Mouse (Mus musculus) heart, adult 2 months (tissue): Measurements from ENCODE around the gene Slc22a6.

Experiments used
- CTCF ChIP-seq: fragments of 200-600 bp; IDR thresholded peaks from 2 replicates; pipeline ENCODE4 v1.8.1; 2022; ENCODE audit warnings: antibody characterized with exemption, mild to moderate bottlenecking, moderate library complexity
- EP300 ChIP-seq: fragments of 200-500 bp; IDR thresholded peaks from 2 replicates; pipeline ENCODE4 v1.6.1; 2011; ENCODE audit warnings: low read depth, low read length, control low read depth; ENCODE audit not compliant: insufficient read depth
- POLR2A ChIP-seq: fragments of 200-500 bp; IDR thresholded peaks from 2 replicates; pipeline ENCODE4 v1.6.1; 2011; ENCODE audit warnings: mild to moderate bottlenecking, low read depth, low read length, control low read depth; ENCODE audit not compliant: insufficient read depth

- TF ChIP-seq CTCF: no peak
- TF ChIP-seq POLR2A: no peak
- TF ChIP-seq EP300: no peak
These were observed 45.6 kb downstream of the Slc22a6 start, which contains the start of gene Chrm1 for GRCm38 (mm10) chr19:8663360-8663839.
